Mouse (Mus musculus) embryonic facial prominence, embryonic 13.5 days (tissue): ENCODE measurements at regions not wholly inside any gene's neighbourhood (a gene's known extent, or its start where the extent isn't known, plus 50 kb on each side); places are given as distances from the start of the nearest gene placed in this dataset.
A peak's percentile ranks its signal among the peaks of the same experiment; 100 is the strongest.
"Not testable (repeated sequence)": the region's sequence is repeated elsewhere in the genome, so short reads cannot be mapped to it uniquely, and the experiment has no call there.

Experiments used
- ATAC-seq: fragments of 200-750 bp; cut with Nextera tagmentation; 2 replicates; pipeline ENCODE4 v1.8.0; 2017; ENCODE audit warnings: low read depth; ENCODE audit not compliant: insufficient number of reproducible peaks, insufficient read depth, low FRiP score, low TSS enrichment
- H3K27ac ChIP-seq: fragments of 300-500 bp; sonication (generic); 2 replicates; pipeline ENCODE4 v1.5.1; 2015; ENCODE audit warnings: moderate library complexity, mild to moderate bottlenecking, inconsistent platforms
- H3K27me3 ChIP-seq: fragments of 300-500 bp; sonication (generic); 2 replicates; pipeline ENCODE4 v1.6.1; 2015; ENCODE audit warnings: mild to moderate bottlenecking, inconsistent platforms
- H3K36me3 ChIP-seq: fragments of 300-500 bp; sonication (generic); 2 replicates; pipeline ENCODE4 v1.6.1; 2015; ENCODE audit warnings: mild to moderate bottlenecking, inconsistent platforms
- H3K4me1 ChIP-seq: fragments of 300-500 bp; sonication (generic); 2 replicates; pipeline ENCODE4 v1.6.1; 2015; ENCODE audit warnings: inconsistent platforms
- H3K4me2 ChIP-seq: fragments of 300-500 bp; sonication (generic); 2 replicates; pipeline ENCODE4 v1.6.1; 2015; ENCODE audit warnings: moderate library complexity, mild to moderate bottlenecking, inconsistent platforms
- H3K4me3 ChIP-seq: fragments of 300-500 bp; sonication (generic); 2 replicates; pipeline ENCODE4 v1.5.1; 2015; ENCODE audit warnings: mild to moderate bottlenecking, inconsistent platforms
- H3K9ac ChIP-seq: fragments of 300-500 bp; sonication (generic); 2 replicates; pipeline ENCODE4 v1.6.1; 2015; ENCODE audit warnings: mild to moderate bottlenecking, inconsistent platforms
- H3K9me3 ChIP-seq: fragments of 300-500 bp; sonication (generic); 2 replicates; pipeline ENCODE4 v1.6.1; 2016; ENCODE audit warnings: inconsistent platforms
- WGBS: fragments of 180-500 bp; shearing (Covaris S2); methylation state at CpG from one replicate; pipeline ENCODE4 v1.1.7; 2015; ENCODE audit warnings: mixed read lengths; 5-methylcytosine and 5-hydroxymethylcytosine counted together

GRCm38 (mm10) chr15:84616880-84617279, 52.5 kb upstream of the Prr5 start:
- not testable (repeated sequence) for H3K4me3 ChIP-seq, ATAC-seq, H3K9ac ChIP-seq, H3K9me3 ChIP-seq, H3K4me2 ChIP-seq, H3K27ac ChIP-seq, H3K36me3 ChIP-seq
- H3K27me3 ChIP-seq: peaks cover 44% of the 10 kb centered on the region
- WGBS: 8% methylated on average over 8 of the region's 8 CpGs
- H3K4me1 ChIP-seq: peaks cover 16% of the 10 kb centered on the region

- WGBS: 42% methylated on average over 17 of the region's 17 CpGs
- Histone ChIP-seq H3K27ac (no peak overlapping the region), H3K9me3 (no peaks in the 10 kb centered on the region), H3K9ac (no peak overlapping the region), H3K4me1 (peaks cover 16% of the 10 kb centered on the region), H3K4me2 (no peak overlapping the region), H3K27me3 (peaks cover 46% of the 10 kb centered on the region), H3K36me3 (no peaks in the 10 kb centered on the region), H3K4me3 (no peak overlapping the region)
- ATAC-seq: peak; percentile 65; the same call in 1 of the 2 replicates
Observed at GRCm38 (mm10) chr15:84613536-84614527, 55.6 kb upstream of the Prr5 start.

GRCm38 (mm10) chr15:84612961-84613360, 55.3 kb upstream of the Rtl6 start:
- Histone ChIP-seq H3K9me3 (no peaks in the 10 kb centered on the region), H3K27ac (no peak overlapping the region), H3K27me3 (peaks cover 46% of the 10 kb centered on the region), H3K4me3 (no peak overlapping the region), H3K9ac (no peak overlapping the region), H3K4me2 (no peak overlapping the region), H3K36me3 (no peaks in the 10 kb centered on the region), H3K4me1 (peaks cover 16% of the 10 kb centered on the region)
- no peak for ATAC-seq
- WGBS: 7% methylated on average over 2 of the region's 2 CpGs

GRCm38 (mm10) chr15:84609825-84610442, 52.3 kb upstream of the Rtl6 start:
- H3K36me3 ChIP-seq: no peaks in the 10 kb centered on the region
- H3K9ac ChIP-seq: no peak overlapping the region
- WGBS: 60% methylated on average over 15 of the region's 15 CpGs
- H3K9me3 ChIP-seq: peaks cover 4% of the 10 kb centered on the region; the same call in 1 of the 2 replicates
- no peak overlapping the region for H3K27ac ChIP-seq
- ATAC-seq: no peak
- no peak overlapping the region for H3K4me2 ChIP-seq
- H3K4me3 ChIP-seq: no peak overlapping the region
- H3K27me3 ChIP-seq: peaks cover 34% of the 10 kb centered on the region
- H3K4me1 ChIP-seq: peaks cover 7% of the 10 kb centered on the region

GRCm38 (mm10) chr15:84609063-84609462, 51.4 kb upstream of the Rtl6 start:
- ATAC-seq: no peak
- WGBS: 82% methylated on average over 5 of the region's 5 CpGs

More at GRCm38 (mm10) chr15:84609063-84609462, 51.4 kb upstream of the Rtl6 start:
- Histone ChIP-seq H3K9ac (no peak overlapping the region), H3K9me3 (peaks cover 4% of the 10 kb centered on the region; the same call in 1 of the 2 replicates), H3K4me2 (no peak overlapping the region), H3K36me3 (no peaks in the 10 kb centered on the region), H3K27me3 (peaks cover 27% of the 10 kb centered on the region), H3K27ac (no peak overlapping the region), H3K4me3 (no peak overlapping the region), H3K4me1 (peaks cover 6% of the 10 kb centered on the region)
